Mouse (Mus musculus) layer of hippocampus, postnatal 14 days (tissue): Measurements from ENCODE around the gene Rnf145. TPM values are rescaled to one million over a fixed set of nuclear protein-coding genes. Genes with fewer than 3 reads are reported as not detected.
A peak's percentile ranks its signal among the peaks of the same experiment; 100 is the strongest.

Experiments
- DNase-seq, 2 experiments: peaks; one replicate each; pipeline ENCODE4 v3.0.0; 2021 to 2022; ENCODE audit warnings: low spot score in 2 of 2, mixed read lengths in 1 of 2
- long read RNA-seq, 2 experiments: library from polyadenylated mRNA; stranded (forward); transcript quantifications; one replicate each; pipeline ENCODE4 v2.0.0; 2021
- total RNA-seq, 2 experiments: library from RNA; stranded (reverse); gene quantifications; 2 replicates each; pipeline ENCODE4 v1.2.3; 2021

The Rnf145 gene
- total RNA-seq = 100 to 1,000 TPM; 102 to 103 TPM
- long read RNA-seq, experiment 1, transcript Rnf145-201 (11 exons, 3,570 nt) = major isoform, 79 of 102 reads
- long read RNA-seq, experiment 1, partial matches to known transcripts = 16 of 102 reads
- long read RNA-seq, experiment 1, other reads (novel, unspliced or antisense) = 7 of 102 reads
- long read RNA-seq, experiment 2, transcript Rnf145-201 (11 exons, 3,570 nt) = major isoform, 80 of 106 reads
- long read RNA-seq, experiment 2, partial matches to known transcripts = 8 of 106 reads
- long read RNA-seq, experiment 2, other reads (novel, unspliced or antisense) = 18 of 106 reads

DNA sequence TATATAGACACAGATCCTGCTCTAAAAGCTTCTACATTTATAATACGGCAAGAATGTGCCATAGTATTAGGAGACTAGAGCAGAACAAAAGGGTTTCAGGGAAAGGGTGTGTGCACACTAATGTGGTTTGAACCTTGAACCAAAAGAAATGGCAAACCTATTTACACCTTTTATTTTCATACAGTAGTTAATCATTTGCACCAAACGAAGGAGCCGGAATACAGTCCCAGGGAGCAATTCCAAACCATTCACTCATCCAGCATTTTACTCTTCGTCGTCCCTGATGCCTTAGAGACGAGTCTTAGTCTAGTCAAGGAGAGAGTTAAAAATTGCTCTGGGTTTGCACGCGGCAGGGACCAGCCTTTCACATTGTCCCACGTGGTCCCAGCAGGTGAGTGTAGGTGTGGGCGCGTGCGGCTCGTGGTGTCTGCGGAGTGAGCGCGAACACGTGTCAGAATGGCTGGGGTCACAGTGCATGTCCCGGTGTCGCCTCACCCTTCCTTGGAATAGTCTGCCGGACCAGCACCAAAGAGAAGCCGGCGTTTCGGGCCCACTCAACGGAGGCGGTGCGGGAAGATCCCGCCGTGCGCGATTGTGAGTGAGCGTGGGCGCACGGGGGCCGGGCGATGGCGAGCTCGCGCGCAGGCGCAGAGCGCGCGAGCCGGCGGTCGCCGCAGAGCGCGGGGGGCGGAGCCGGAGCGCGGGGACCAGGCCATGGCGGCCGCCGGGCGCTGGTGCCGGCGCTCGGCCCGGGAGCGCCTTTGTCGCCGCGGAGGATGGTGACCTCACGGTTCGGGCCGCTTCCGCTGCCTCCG, at the start of gene Rnf145:
Rnf145 (plus strand) TSS at position 684 of the 815 bp plus-strand sequence.
- DNase-seq = peak; percentile 69 to 77

DNA sequence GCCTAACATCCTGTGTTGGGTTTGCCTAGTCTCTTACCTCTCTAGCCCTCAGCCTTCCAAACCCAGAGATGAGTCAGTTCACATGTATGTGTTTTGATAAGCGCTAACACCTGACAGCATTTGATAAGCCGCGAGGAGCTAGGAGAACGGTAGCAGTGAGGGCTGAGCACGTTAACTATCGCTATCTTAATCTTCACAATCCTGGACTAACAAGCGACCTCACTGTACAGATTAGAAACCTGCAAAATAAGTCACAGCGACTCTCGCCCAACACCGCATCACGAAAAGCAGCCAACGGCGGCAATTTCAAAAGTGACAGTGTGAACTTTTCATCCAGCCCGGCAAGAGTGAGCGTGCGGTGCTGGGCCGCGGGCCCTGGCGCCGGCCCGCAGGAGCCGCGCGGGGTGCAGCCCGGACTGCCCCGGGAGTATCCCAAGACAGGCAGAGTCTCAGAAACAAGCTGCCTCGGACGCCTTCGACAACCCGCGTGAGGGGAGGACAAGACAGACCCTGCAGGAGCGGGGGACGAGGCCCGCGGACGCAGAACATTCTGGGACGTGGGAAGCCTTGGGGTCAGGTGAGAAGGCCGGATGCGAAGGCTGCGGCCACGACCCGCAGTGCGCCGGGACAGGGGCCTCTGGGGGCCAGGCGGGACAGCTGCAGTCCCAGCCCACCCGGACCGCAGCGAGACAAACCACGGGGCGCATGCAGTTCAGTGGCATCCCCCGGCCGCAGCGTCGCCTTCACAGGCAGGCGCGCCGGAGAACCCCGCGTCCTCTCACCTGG, 48.9 kb upstream of the Rnf145 start:
- no peak for DNase-seq

DNA sequence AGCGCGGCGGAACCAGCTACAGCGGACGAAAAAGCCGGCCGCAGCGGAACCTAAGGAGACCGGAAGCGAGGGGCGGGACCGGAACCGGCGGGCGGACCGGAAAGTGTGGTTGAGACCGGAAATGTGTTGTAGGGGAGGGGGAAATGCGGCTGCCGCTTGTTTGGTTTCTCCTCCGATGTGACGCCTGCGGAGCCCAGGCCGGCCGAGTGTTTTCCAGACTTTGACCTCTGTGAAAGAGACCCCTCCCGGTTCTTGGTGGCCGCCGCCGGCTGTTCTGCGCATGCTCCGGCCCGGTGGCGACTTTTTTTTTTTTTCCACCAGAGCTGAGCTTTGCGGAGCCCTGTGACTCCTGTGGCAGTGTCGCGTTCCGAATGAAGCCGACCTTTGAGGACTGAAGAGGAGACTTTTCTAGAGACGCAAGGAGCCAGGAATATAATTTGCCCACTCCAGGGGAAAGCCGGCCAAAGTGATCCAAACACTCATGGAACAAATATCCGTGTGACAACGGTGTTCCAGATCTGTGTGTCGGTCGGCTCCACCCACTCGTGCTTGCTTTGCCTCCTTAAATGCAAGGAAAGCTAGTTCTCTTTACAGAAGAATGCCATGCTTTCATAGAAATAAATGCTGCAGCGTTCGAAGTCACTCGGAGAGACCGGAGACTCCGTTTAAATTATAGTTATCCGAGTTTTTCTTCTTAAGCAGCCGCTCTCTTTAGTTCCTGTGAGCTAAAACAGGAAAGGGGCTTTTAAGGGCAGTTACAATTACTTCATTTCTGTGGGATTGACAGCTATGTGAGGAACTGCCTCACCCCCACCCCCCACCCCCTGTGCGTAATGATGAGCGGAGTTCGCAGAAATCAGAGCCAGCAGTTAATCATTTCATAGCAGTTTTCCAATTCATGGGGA, 48.1 kb upstream of the Rnf145 start, which contains the start of gene Ublcp1:
Ublcp1 (minus strand) TSS at position 67 of the 905 bp plus-strand sequence.
- DNase-seq = peak; percentile 92 to 93

DNA sequence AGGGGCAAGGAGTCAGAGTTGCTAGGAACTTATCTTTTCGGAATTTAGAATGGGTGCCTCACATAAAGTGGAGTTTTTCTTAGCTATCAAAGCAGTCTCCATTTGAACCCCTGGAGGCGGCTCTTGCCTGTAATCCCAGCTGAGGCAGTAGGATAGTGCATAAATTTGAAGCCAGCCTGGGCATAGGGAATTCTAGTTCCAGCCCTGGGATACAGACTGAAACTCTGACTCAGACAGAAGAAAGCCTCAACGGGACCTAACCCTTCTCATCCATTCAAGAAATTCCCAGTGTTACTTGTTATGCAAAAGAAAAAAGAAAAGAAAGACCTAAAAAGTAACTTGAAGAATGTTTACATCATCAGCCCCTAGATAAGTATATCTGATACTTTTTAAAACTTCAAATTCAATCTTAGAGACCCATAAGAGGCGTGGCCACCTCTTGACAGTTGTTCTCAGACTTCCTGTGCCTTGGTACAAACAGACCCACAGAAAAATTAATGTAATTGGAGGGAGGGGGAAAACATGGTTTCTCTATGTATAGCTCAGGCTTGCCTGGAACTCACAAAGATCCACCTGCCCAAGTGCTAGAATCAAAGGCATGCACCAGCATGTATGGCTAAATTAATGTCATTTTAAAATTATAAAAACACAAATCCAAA, 47.3 kb upstream of the Rnf145 start:
- DNase-seq = peak; percentile 4 to 13

DNA sequence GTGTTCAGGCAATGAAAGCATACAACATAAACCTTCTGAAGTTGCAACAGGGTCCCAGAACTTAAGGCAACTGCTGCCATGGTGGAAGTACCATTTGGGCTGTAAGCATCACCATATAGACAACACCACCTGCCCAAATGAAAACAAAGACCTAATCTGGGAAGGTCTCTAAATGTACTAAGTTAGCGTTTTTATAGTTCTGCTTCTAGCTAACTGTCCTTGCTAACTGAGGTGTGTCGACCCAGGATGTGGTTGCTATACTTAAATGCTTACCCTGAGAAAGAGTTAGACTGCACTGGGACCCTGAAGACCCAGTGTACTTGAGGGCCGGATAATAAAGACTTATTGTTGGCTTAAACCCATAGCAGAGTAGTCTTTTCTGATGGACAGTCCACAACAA, 43.3 kb upstream of the Rnf145 start:
- no peak for DNase-seq

DNA sequence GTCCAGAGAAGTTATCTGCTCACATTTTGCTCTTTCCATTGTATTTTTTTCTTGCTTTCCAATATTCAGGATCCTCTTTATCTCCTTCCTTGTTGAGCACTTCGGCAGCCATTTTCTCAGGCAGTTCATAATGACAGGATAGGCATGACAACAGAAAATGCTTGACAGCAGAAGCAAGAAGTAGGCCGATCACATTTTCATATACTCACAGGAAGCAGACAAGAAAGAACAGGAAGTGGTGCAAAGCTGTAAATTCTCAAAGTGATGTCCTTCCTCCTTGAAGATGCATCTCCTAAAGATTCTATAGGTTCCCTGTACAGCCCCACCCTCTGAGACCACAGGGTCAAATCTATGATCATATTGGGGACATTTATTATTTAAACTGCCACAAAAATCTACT, 42.3 kb upstream of the Rnf145 start:
- DNase-seq = no peak

DNA sequence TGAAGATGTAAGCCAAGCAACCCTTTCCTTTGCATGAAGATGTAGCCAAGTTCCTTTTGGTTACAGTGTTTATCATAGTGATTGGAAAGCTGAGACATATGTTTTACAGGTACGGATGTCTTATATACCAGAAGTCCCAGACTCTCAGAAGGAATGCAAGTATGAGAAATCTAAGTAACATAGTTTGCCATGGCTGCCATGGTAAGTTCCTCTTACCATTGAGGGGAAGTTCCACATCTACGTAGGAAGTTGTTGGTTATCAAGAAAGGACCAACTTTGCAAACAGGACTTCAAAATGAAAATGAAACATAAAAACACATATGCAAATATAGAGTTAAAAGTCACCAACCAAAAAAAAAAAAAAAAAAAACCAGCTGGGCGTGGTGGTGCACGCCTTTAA, 40.4 kb upstream of the Rnf145 start:
- DNase-seq = no peak

DNA sequence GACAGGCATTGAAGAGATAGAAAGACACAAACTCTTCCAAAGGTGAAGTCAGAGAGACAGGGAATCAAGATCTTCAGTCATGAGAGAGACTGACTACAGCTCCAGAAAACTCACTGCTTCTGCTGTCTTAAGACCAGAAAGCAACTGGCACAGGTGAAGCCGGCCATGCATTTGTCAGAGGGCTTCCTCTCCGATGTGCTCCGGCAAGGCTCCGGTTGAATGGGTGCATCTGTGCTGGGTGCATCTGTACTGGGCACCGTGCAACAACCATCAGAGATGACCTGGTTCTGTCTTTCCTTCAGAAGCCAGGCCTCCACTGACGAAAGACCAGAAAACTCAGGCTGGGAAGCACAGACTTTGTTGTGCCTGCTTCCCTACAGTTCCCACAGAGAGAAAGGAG, 38.5 kb upstream of the Rnf145 start:
- DNase-seq = no peak

DNA sequence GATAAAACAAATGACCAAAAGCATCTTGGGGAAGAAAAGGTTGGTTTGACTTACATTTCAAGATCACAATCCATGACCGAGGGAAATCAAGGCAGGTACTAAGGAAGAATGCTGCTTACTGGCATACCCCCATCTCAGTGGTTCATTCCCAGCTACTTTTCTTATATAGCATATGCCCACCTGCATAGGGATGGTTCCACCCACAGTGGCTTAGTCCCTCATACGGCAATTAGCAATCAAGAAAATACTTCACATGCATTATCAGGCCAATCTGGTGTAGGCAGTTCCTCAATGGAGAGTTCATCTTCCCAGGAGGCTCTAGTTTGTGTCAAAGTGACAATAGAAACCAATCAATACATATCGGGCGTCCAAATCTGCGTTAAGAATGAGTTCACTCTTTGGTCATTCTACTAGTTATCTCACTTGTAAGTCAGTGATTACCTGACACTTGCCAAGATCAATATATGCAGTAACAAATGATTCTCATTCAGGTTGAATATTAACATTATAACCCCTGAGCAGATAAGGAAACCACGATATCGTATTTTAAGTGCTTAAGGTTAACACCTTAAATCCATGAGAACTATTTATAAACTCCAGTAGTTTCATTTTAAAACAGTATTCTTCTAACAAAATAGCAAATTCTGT, 33.6 kb upstream of the Rnf145 start:
- no peak for DNase-seq

DNA sequence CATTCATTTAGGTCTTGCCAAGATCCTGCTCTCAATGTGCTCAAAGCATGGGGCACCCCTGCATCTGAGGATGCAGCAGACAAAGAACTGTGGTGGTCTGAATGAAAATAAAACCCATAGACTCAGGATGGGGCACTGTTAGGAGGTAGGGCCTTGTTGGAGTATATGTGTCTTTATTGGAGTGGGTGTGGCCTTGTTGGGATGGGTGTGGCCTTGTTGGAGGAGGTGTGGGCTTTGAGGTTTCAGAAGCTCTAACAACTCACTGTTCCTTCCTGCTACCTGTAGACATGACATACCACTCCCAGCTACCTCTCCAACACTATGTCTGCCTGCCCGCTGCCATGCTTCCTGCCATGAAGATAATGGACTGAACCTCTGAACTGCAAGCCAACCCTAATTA, 29.6 kb upstream of the Rnf145 start:
- DNase-seq = no peak

DNA sequence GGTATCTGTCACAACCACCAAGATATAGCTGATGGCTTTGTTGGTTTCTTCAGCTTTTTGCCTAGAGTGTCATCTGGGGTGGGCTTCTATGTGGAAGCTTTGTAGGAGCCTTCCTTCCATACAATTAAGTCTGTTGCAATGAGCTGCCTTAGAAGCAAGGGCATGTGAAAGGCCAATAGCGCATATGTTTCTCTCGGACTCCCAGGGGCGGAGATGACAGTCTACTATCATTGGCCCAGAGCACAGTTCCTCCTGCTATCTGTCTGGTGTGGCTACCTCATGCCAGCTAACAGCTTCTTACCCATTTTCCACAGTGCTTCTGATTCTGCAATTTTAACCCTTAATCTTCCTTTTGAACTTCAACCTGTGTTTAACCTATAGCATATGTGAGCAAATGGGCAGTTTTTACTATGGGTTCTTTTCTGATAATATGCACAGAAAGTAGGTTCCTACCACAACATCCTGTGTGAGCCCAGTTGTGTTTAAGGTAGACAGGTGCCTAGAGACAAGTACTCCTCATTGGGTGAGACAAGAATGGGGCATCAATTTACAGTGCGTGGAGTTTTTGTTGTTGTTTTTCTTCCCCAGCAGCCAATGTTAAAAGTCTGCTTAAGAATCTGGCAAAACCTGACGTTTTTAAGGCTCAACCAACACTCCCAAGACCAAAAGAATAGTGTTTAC, 24.0 kb upstream of the Rnf145 start:
- DNase-seq = no peak

DNA sequence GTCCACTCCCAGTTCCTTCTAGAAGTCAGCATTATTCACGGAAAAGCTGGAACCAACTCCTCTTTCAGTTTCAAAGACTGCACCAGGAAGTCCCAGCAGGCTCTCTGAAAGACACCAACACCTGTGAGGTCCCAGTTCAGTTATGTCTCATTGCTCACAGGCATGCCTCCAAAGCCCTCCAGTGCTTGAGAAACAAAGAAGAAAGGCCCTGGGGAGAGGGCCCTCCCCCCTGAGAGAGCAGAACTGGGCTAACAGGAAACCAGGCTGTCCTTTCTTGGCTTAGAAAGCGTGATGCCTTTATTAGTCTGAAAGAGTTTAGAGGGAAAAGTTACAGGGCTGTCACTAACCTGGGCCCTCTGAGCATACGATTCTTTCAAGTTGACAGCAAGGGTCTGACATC, 22.5 kb upstream of the Rnf145 start:
- no peak for DNase-seq

DNA sequence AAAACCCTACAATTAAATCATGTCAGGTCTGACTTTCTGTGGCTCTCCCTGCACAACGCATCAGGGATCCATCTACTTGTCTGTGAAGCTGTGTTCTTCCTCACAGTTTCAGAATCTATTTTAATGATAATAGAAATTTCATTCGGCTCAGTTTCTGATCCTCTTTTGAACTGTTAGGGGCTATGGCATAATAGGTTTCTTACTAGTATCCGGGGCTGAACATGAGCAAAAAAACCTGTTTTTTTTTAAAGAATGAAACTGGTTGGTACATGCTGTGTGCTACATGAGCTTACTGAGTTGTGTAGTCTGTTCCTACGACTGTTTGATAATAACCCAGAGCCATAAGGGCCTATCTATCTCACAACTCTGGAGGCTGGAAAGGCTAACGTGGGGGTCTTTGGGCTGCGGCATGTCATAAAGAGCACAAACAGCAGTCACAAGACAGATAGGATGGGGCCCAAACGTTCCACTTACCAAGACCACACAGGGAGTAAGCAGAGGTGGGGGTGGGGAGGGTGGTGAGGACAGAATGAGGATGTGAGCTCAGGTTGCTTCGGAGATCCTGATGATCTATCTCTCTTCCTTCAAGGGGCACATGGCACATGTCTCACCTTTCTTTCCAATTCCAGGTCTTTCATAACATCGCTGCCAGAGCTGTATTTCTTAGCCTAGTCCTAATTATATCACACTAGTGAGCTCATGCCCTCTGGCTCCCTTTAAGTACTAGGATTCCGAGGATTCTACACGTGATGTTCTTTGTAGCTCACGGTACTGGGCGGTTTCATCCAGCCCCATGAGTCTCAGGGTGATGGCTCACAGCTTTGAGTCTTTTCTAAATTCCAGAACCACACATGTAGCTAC, 20.1 kb upstream of the Rnf145 start:
- no peak for DNase-seq

DNA sequence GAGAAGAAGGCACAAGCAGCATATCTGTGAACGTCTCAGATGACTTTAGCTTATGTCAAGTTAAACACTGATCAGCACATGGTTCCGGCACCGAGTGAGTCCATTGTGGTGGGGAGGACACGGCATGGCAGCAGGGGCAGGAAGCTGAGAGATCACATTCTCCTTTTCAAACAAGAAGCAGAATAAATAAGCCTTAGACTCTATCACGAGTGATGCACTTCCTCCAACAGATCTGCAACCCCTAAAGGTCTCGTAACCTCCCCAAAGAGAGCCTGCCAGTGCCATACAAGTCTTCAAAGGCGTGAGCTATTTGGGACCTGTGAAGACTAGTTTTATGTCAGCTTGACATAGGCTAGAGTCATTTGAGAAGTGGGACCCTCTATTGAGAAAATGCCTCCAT, 17.8 kb upstream of the Rnf145 start:
- DNase-seq = no peak

DNA sequence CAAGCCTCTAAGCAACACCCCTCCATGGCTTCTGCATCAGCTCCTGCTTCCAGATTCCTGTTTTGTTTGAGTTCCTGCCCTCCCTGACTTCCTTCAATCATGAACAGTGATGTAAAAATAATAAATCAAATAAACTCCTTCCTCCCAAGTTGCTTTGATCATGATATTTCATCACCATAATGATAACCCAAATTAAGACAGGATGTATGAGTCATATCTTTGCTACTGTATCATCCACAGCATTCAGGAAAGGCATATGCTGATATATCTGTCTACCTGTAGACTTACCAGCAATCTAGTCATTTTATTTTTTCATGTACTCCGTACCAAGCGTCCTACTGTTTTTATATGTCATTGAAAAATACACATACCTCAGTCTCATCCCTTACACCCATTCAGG, 17.3 kb upstream of the Rnf145 start:
- DNase-seq = no peak

DNA sequence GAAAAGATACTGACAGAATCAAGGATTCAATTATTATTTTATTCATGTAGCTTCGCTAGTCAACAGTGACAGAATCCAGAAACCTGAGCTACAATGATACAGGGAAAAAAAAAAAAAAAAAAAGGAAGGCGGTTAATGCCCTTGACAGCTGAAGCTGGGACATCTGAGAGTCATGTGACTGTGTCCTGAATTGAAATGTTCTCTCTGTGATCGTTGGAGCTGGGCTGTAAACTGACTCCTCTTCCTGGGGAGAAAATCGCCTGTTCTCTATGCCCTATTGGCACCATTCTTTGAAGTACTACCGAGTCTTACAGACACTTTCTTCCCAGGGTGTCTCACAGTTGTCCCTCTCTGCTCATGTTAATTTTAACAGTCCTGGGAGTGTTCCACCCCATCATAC, 15.8 kb upstream of the Rnf145 start:
- DNase-seq = no peak

DNA sequence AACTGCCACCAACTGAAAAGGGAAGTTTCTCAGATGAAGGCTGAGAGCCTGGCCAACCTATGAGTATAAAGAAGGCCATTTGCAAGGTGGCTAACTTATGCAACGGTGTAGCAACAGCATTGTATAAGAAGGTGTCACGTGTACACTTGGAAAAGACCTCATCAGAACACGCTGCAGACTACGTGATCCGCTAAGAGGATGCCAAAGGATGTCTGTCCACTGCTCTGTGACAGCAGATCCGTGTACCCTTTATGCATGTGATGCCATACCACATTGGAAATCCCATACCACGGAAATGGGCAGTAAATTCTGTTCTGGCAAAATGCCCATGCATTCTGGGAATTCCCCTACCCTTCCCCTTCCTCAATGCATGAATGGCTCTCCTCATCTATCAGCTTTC, 14.6 kb upstream of the Rnf145 start:
- no peak for DNase-seq

DNA sequence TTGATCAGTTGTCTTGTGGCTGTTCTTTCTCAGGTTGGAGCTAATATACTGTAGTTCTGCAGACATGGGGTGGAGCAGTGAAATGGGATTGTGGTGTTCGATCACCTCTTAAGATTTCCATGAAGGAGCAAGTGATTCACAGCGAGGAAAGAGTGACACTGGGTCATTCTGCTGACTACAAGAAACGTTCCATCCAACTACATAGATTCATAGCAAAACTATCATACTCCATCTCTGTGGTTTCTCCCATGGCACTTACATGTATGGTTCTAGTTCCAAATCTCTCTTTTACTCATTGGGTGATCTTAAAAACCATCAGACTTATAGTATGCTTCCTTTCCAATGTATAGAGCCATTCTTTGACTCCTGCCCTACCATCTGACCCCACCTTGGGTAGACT, 14.0 kb upstream of the Rnf145 start:
- DNase-seq = no peak
